Mouse (Mus musculus) testis, adult 2 months (tissue): ENCODE results near the gene Taar5.

Source experiments
- CTCF ChIP-seq: fragments of 200-500 bp; IDR thresholded peaks from 2 replicates; pipeline ENCODE4 v1.5.1; 2012; ENCODE audit warnings: low read depth, mild to moderate bottlenecking, inconsistent platforms, low read length, moderate library complexity; ENCODE audit not compliant: control insufficient read depth, insufficient read depth, insufficient replicate concordance
- POLR2A ChIP-seq: fragments of 200-500 bp; IDR thresholded peaks from 2 replicates; pipeline ENCODE4 v1.6.1; 2012; ENCODE audit warnings: low read depth, mild to moderate bottlenecking, inconsistent platforms, low read length, moderate library complexity; ENCODE audit not compliant: control insufficient read depth

GRCm38 (mm10) chr10:23964921-23965610 is 5.4 kb upstream of the Taar5 start:
- no peak for TF ChIP-seq POLR2A
- TF ChIP-seq CTCF: no peak
